Mouse (Mus musculus) T-helper 2 cell (primary cell): ENCODE measurements around the gene Mansc1.
"Not testable (repeated sequence)": the region's sequence is repeated elsewhere in the genome, so short reads cannot be mapped to it uniquely, and the experiment has no call there.

Source experiments
- in situ Hi-C: fragments of 300-600 bp; cut with MboI, MseI; formaldehyde crosslinking; loops from one replicate; pipeline ENCODE4 v1.15.1; 2025; ENCODE audit warnings: high pct_unique_total_duplicates

Mansc1 gene

GRCm38 (mm10) chr6:134631947-134632687 lies at the start of gene Mansc1:
TSS of gene Mansc1 (minus strand) at chr6:134632488.
- in situ Hi-C loops = no loop called here

- in situ Hi-C loops = not testable (repeated sequence)
These were observed 47.0 kb upstream of the Mansc1 start for GRCm38 (mm10) chr6:134679330-134679729.

- in situ Hi-C loops = no loop called here
These were observed 45.7 kb upstream of the Mansc1 start for GRCm38 (mm10) chr6:134678037-134678436.

- in situ Hi-C loops = no loop called here
These were observed 45.2 kb upstream of the Mansc1 start for GRCm38 (mm10) chr6:134677504-134677903.

GRCm38 (mm10) chr6:134673712-134674111 lies 41.4 kb upstream of the Mansc1 start:
- in situ Hi-C loops = not testable (repeated sequence)

GRCm38 (mm10) chr6:134670881-134671411 lies 38.7 kb upstream of the Mansc1 start:
- in situ Hi-C loops = no loop called here

GRCm38 (mm10) chr6:134669179-134669865 lies 37.0 kb upstream of the Mansc1 start:
- in situ Hi-C loops = loop anchor here (10.0 kb wide), 1 partner anchor 195 kb away; no protein-coding TSS in a partner anchor

- in situ Hi-C loops = loop anchor here (10.0 kb wide), 1 partner anchor 196 kb away; no protein-coding TSS in a partner anchor
These were observed 36.2 kb upstream of the Mansc1 start for GRCm38 (mm10) chr6:134668519-134668918.

- in situ Hi-C loops = loop anchor here (10.0 kb wide), 1 partner anchor 199 kb away; no protein-coding TSS in a partner anchor
These were observed 33.5 kb upstream of the Mansc1 start for GRCm38 (mm10) chr6:134665817-134666216.

- in situ Hi-C loops = loop anchor here (10.0 kb wide), 1 partner anchor 200 kb away; no protein-coding TSS in a partner anchor
These were observed 32.3 kb upstream of the Mansc1 start for GRCm38 (mm10) chr6:134664573-134664972.

- in situ Hi-C loops = loop anchor here (10.0 kb wide), 1 partner anchor 204 kb away; no protein-coding TSS in a partner anchor
These were observed 28.6 kb upstream of the Mansc1 start for GRCm38 (mm10) chr6:134660714-134661406.

GRCm38 (mm10) chr6:134659108-134659958 lies 27.0 kb upstream of the Mansc1 start:
- in situ Hi-C loops = no loop called here

- in situ Hi-C loops = no loop called here
These were observed 24.2 kb upstream of the Mansc1 start for GRCm38 (mm10) chr6:134656527-134656926.

GRCm38 (mm10) chr6:134648356-134648755 lies 16.1 kb upstream of the Mansc1 start:
- in situ Hi-C loops = no loop called here

- in situ Hi-C loops = no loop called here
These were observed 15.3 kb upstream of the Mansc1 start for GRCm38 (mm10) chr6:134647621-134648020.

- in situ Hi-C loops = no loop called here
These were observed 14.5 kb upstream of the Mansc1 start for GRCm38 (mm10) chr6:134646835-134647234.

- in situ Hi-C loops = no loop called here
These were observed 11.0 kb upstream of the Mansc1 start for GRCm38 (mm10) chr6:134643296-134643695.

GRCm38 (mm10) chr6:134641738-134642446 lies 9.6 kb upstream of the Mansc1 start:
- in situ Hi-C loops = no loop called here

GRCm38 (mm10) chr6:134640485-134641475 lies 8.5 kb upstream of the Mansc1 start:
- in situ Hi-C loops = no loop called here
